ENCODE assay signal across 22 mouse cellular contexts in the genomic region with DNA sequence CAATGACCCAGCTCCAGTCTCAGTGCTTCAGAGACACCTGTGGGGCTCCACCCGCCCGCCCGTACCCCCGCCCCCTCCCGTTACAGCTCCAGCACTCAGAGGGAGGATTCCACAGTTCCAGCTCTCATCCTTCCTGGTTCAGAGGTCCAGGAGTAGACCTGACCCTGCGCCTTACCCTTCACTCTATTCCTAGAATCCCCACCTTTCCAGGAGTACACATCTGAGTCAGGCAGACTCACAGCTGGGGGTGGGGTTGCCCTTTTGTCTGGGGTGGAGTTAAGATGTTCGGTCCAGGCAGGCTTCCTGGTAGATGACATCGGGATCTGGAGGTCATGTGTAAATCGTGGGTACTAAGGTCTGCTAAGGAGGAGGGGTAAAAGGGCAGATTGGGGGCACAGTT. TPM values are rescaled to one million over a fixed set of nuclear protein-coding genes. Genes with fewer than 3 reads are reported as not detected.
A peak's percentile ranks its signal among the peaks of the same experiment; 100 is the strongest.
DNase-seq lines count a peak whose midpoint lies in the region; ATAC-seq and TF ChIP-seq lines count a peak whose summit lies in the region.
"Had no signal": no experiment of that assay in that cellular context is flagged by ENCODE, and none has a peak within 500 bp of the region (broad histone marks: within the 10 kb centered on the region; RNA-seq: fewer than 3 reads in every experiment).

No protein-coding gene starts in this region.

- H3K79me2 ChIP-seq in heart, adult 2 months (replicated peaks; ENCODE audit: control insufficient read depth, insufficient read depth, low read length), result no peaks in the 10 kb centered on the region

- no peak overlapping the region for H3K27ac ChIP-seq in heart, adult 2 months
- no peak overlapping the region for H3K27ac ChIP-seq in midbrain, embryonic 11.5 days (ENCODE audit: low read depth, low read length)
- no peak overlapping the region for H3K27ac ChIP-seq in midbrain, embryonic 14.5 days (replicated peaks; ENCODE audit: low read depth, low read length)
- no peak overlapping the region for H3K27ac ChIP-seq in intestine, postnatal 0 days (ENCODE audit: low read depth, low read length)
- H3K27ac ChIP-seq in stomach, postnatal 0 days (replicated peaks), result no peak overlapping the region
- H3K27ac ChIP-seq: embryonic facial prominence, embryonic 13.5 days; forebrain, embryonic 12.5 days; heart, embryonic 10.5 days; hindbrain, embryonic 13.5 days had no signal

- no peak for ATAC-seq in midbrain, embryonic 11.5 days (ENCODE audit: low FRiP score)
- no peak for ATAC-seq in midbrain, embryonic 14.5 days (ENCODE audit: low FRiP score, low TSS enrichment)
- ATAC-seq in intestine, postnatal 0 days, result peak; percentile 68
- peak; percentile 83 for ATAC-seq in stomach, postnatal 0 days (ENCODE audit: low FRiP score, low TSS enrichment)
- ATAC-seq: forebrain, embryonic 16.5 days; Patski had no signal

- TF ChIP-seq POLR2A in heart, adult 2 months (IDR thresholded peaks at IDR 0.05; ENCODE audit: insufficient read depth, low read depth, low read length), result no peak

- peak; percentile 90 for DNase-seq in heart, adult 11 months
- DNase-seq in heart, adult 2 months, result no peak
- peak; percentile 2 for DNase-seq in midbrain, embryonic 11.5 days (ENCODE audit: low spot score, missing footprints)
- DNase-seq in midbrain, embryonic 14.5 days, result no peak
- peak; percentile 69 for DNase-seq in stomach, postnatal 0 days (ENCODE audit: low spot score)
- DNase-seq in heart, postnatal 25 days (ENCODE audit: low spot score), result no peak
- no peak for DNase-seq in spleen, postnatal 10 days (ENCODE audit: low spot score in 2 of 2)
- DNase-seq: adrenal gland, postnatal 10 days; cerebellum, adult 18-20 months; cerebellum, adult 9-11 months; cerebellum, postnatal 36 days; gastrocnemius, postnatal 25 days; heart, postnatal 10 days had no signal

- no peak overlapping the region for H3K4me2 ChIP-seq in midbrain, embryonic 11.5 days
- no peak overlapping the region for H3K4me2 ChIP-seq in midbrain, embryonic 14.5 days (ENCODE audit: low read length)
- H3K4me2 ChIP-seq in intestine, postnatal 0 days (replicated peaks; ENCODE audit: low read depth), result no peak overlapping the region
- no peak overlapping the region for H3K4me2 ChIP-seq in stomach, postnatal 0 days (replicated peaks; ENCODE audit: low read depth)
- H3K4me2 ChIP-seq: embryonic facial prominence, embryonic 13.5 days; forebrain, embryonic 12.5 days; hindbrain, embryonic 13.5 days had no signal

- H3K4me1 ChIP-seq in heart, adult 2 months (ENCODE audit: control insufficient read depth, insufficient read depth, low read length), result peaks cover 5% of the 10 kb centered on the region; the same call in 1 of the 2 replicates
- H3K4me1 ChIP-seq in midbrain, embryonic 11.5 days (ENCODE audit: control insufficient read depth, insufficient read depth, low read length), result peaks cover 6% of the 10 kb centered on the region
- peaks cover 19% of the 10 kb centered on the region for H3K4me1 ChIP-seq in midbrain, embryonic 14.5 days (ENCODE audit: control insufficient read depth, insufficient read depth, low read length)
- H3K4me1 ChIP-seq in intestine, postnatal 0 days (replicated peaks; ENCODE audit: control insufficient read depth, insufficient read depth, low read length), result no peaks in the 10 kb centered on the region
- H3K4me1 ChIP-seq in stomach, postnatal 0 days (replicated peaks; ENCODE audit: control insufficient read depth, insufficient read depth), result no peaks in the 10 kb centered on the region; the same call in 1 of the 2 replicates

- no peak for TF ChIP-seq EP300 in heart, adult 2 months (IDR thresholded peaks at IDR 0.05; ENCODE audit: insufficient read depth, low read depth, low read length)
- no peak for TF ChIP-seq EP300 in stomach, postnatal 0 days (optimal IDR thresholded peaks at IDR 0.05)

- H3K4me3 ChIP-seq in heart, adult 2 months, result no peak overlapping the region
- H3K4me3 ChIP-seq in midbrain, embryonic 11.5 days (ENCODE audit: low read depth, low read length), result no peak overlapping the region
- H3K4me3 ChIP-seq in midbrain, embryonic 14.5 days (replicated peaks; ENCODE audit: low read depth, low read length), result no peak overlapping the region
- H3K4me3 ChIP-seq in intestine, postnatal 0 days (ENCODE audit: low read depth, low read length), result no peak overlapping the region
- H3K4me3 ChIP-seq in stomach, postnatal 0 days (ENCODE audit: low read depth, low read length), result no peak overlapping the region
- H3K4me3 ChIP-seq: embryonic facial prominence, embryonic 13.5 days; forebrain, embryonic 12.5 days; heart, embryonic 10.5 days; hindbrain, embryonic 13.5 days had no signal

- intact Hi-C loops in heart, adult 2 months (cut with DNase I), result loop anchor here (2.0 kb wide), 1 partner anchor 25 kb away; no protein-coding TSS in a partner anchor
- intact Hi-C loops in heart, postnatal 25 days (cut with DNase I), result no loop called here

- no peak for TF ChIP-seq CTCF in heart, adult 2 months (IDR thresholded peaks at IDR 0.05)
- TF ChIP-seq CTCF in intestine, postnatal 0 days (IDR thresholded peaks at IDR 0.05; ENCODE audit: low read depth), result no peak
- no peak for TF ChIP-seq CTCF in stomach, postnatal 0 days (IDR thresholded peaks at IDR 0.05; ENCODE audit: low read depth)

- H3K9me3 ChIP-seq in midbrain, embryonic 11.5 days (ENCODE audit: control insufficient read depth, low read length), result no peaks in the 10 kb centered on the region
- H3K9me3 ChIP-seq in midbrain, embryonic 14.5 days (ENCODE audit: control insufficient read depth, low read length), result no peaks in the 10 kb centered on the region
- no peaks in the 10 kb centered on the region for H3K9me3 ChIP-seq in intestine, postnatal 0 days (ENCODE audit: control insufficient read depth)
- no peaks in the 10 kb centered on the region for H3K9me3 ChIP-seq in stomach, postnatal 0 days (ENCODE audit: control insufficient read depth, low read length)
- H3K9me3 ChIP-seq: embryonic facial prominence, embryonic 13.5 days; forebrain, embryonic 12.5 days; heart, embryonic 10.5 days; hindbrain, embryonic 13.5 days had no signal

- no peaks in the 10 kb centered on the region for H3K27me3 ChIP-seq in heart, adult 2 months (ENCODE audit: control insufficient read depth, insufficient read depth, low read length)
- H3K27me3 ChIP-seq in midbrain, embryonic 11.5 days (ENCODE audit: control insufficient read depth, insufficient read depth, low read length), result peaks cover 13% of the 10 kb centered on the region
- peaks cover 11% of the 10 kb centered on the region for H3K27me3 ChIP-seq in midbrain, embryonic 14.5 days (ENCODE audit: control insufficient read depth, insufficient read depth, low read length)
- H3K27me3 ChIP-seq in intestine, postnatal 0 days (replicated peaks; ENCODE audit: control insufficient read depth, insufficient read depth, low read length), result peaks cover 17% of the 10 kb centered on the region
- peaks cover 3% of the 10 kb centered on the region; the same call in 1 of the 2 replicates for H3K27me3 ChIP-seq in stomach, postnatal 0 days (ENCODE audit: control insufficient read depth, insufficient read depth, low read length)
- H3K27me3 ChIP-seq: Patski had no signal

- H3K36me3 ChIP-seq in heart, adult 2 months (ENCODE audit: control insufficient read depth, insufficient read depth, low read length), result no peaks in the 10 kb centered on the region
- H3K36me3 ChIP-seq in midbrain, embryonic 11.5 days (ENCODE audit: control insufficient read depth, insufficient read depth, low read length), result no peaks in the 10 kb centered on the region
- no peaks in the 10 kb centered on the region for H3K36me3 ChIP-seq in midbrain, embryonic 14.5 days (ENCODE audit: control insufficient read depth, insufficient read depth, low read length)
- H3K36me3 ChIP-seq in intestine, postnatal 0 days (ENCODE audit: control insufficient read depth, insufficient read depth), result no peaks in the 10 kb centered on the region
- H3K36me3 ChIP-seq in stomach, postnatal 0 days (ENCODE audit: control insufficient read depth, insufficient read depth, low read length), result no peaks in the 10 kb centered on the region
- H3K36me3 ChIP-seq: embryonic facial prominence, embryonic 13.5 days; forebrain, embryonic 12.5 days; heart, embryonic 10.5 days had no signal

- 74% methylated on average over 9 of the region's 9 CpGs for WGBS in heart, adult 2 months
- 69% methylated on average over 9 of the region's 9 CpGs for WGBS in midbrain, embryonic 11.5 days
- 78% methylated on average over 9 of the region's 9 CpGs for WGBS in midbrain, embryonic 14.5 days
- 41% methylated on average over 9 of the region's 9 CpGs for WGBS in intestine, postnatal 0 days
- 58% methylated on average over 9 of the region's 9 CpGs for WGBS in stomach, postnatal 0 days

- no peak overlapping the region for H3K9ac ChIP-seq in heart, adult 2 months (ENCODE audit: low read depth, low read length)
- H3K9ac ChIP-seq in midbrain, embryonic 11.5 days (ENCODE audit: low read length), result no peak overlapping the region
- H3K9ac ChIP-seq in midbrain, embryonic 14.5 days (replicated peaks; ENCODE audit: low read length), result no peak overlapping the region
- H3K9ac ChIP-seq in intestine, postnatal 0 days (ENCODE audit: low read depth, low read length), result no peak overlapping the region
- no peak overlapping the region for H3K9ac ChIP-seq in stomach, postnatal 0 days (ENCODE audit: low read length)
- H3K9ac ChIP-seq: embryonic facial prominence, embryonic 13.5 days; forebrain, embryonic 12.5 days; hindbrain, embryonic 13.5 days had no signal

RNA-seq across cellular contexts. Expression of a gene that starts 11.7 kb away (rescaled TPM):
- total RNA-seq in heart, adult 2 months (2021), result 1 to 10 TPM; 3.3 to 5.4 TPM
- 5.5 TPM in 2 replicates for polyA plus RNA-seq in heart, adult 2 months (2012; rRNA removed)
- 0.11 and 0.25 TPM in 2 replicates for polyA plus RNA-seq in midbrain, embryonic 11.5 days (2014; fragmentation: Nextera tagmentation; extraction: Ambion mirVana)
- 2.0 and 2.6 TPM in 2 replicates for polyA plus RNA-seq in midbrain, embryonic 14.5 days (2014; fragmentation: Nextera tagmentation; extraction: Ambion mirVana)
- 0.17 and 0.20 TPM in 2 replicates for polyA plus RNA-seq in intestine, postnatal 0 days (2015; fragmentation: Nextera tagmentation; extraction: Ambion mirVana)
- polyA plus RNA-seq in stomach, postnatal 0 days (2015; fragmentation: Nextera tagmentation; extraction: Ambion mirVana), result 0.28 and 0.53 TPM in 2 replicates
- 1 to 10 TPM; 2.6 to 5.6 TPM for total RNA-seq in heart, postnatal 25 days (2021)
- total RNA-seq: granulocyte monocyte progenitor cell, adult 5-6 weeks; hematopoietic stem cell, adult 5-6 weeks had no signal

Comparison
In these comparisons a context has a peak if more than half of its experiments do, and no peak if none do; other contexts are left out.
1. DNase-seq: peak in heart, adult 11 months (single experiment), midbrain, embryonic 11.5 days (single experiment) and stomach, postnatal 0 days (single experiment); none in heart, adult 2 months (0 of 2), midbrain, embryonic 14.5 days (single experiment), heart, postnatal 25 days (single experiment) and spleen, postnatal 10 days (0 of 2).
2. ATAC-seq: peak in intestine, postnatal 0 days (single experiment) and stomach, postnatal 0 days (single experiment); none in midbrain, embryonic 11.5 days (single experiment) and midbrain, embryonic 14.5 days (single experiment).